Mouse (Mus musculus): ENCODE data around the gene Abca7. TPM values are rescaled to one million over a fixed set of nuclear protein-coding genes. Genes with fewer than 3 reads are reported as not detected.
"Not testable (repeated sequence)": the region's sequence is repeated elsewhere in the genome, so short reads cannot be mapped to it uniquely, and the experiment has no call there.

The Abca7 gene
- polyA plus RNA-seq, 1 experiment from 2014 or later = 6.3 TPM

DNA sequence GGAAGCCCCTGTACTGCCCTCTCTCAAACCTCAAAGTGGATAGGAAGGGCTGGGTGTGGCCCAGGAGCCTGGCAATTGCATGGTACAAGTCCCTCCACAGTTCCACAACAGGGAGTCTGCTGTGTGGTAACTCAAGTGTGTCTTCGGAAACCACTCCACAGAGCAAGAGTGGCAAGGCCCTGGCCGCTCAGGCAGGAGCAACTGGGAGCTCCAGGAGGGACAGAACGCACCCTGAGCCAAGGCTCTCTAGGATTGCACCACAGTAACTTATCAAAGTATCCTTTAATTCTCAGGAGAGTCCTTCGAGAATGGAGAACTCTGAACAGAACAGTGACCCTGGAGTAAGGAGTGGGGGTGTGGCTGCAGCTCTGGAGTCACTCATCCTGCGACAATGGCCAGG is 39.4 kb downstream of the Abca7 start:
- peak overlapping the region; percentile 29; the same call in 1 of the 2 replicates for H3K9ac ChIP-seq (ENCODE audit: low read length)
- no peaks in the 10 kb centered on the region for H3K27me3 ChIP-seq (ENCODE audit: control insufficient read depth, insufficient read depth, low read length)
- H3K27ac ChIP-seq (ENCODE audit: low read length) = 0 out of 2 replicates have a peak overlapping the region, but pooled peaks have one; percentile 22
- no peak for ATAC-seq (ENCODE audit: insufficient read depth, low FRiP score)
- H3K4me1 ChIP-seq (ENCODE audit: control insufficient read depth, insufficient read depth, low read length) = peaks cover 35% of the 10 kb centered on the region
- no peak overlapping the region for H3K4me3 ChIP-seq (replicated peaks; ENCODE audit: low read length)
- WGBS = 92% methylated on average over 5 of the region's 5 CpGs
- H3K4me2 ChIP-seq (ENCODE audit: low read depth, low read length) = no peak overlapping the region
- no peaks in the 10 kb centered on the region for H3K9me3 ChIP-seq (replicated peaks; ENCODE audit: control insufficient read depth, low read length)
- H3K36me3 ChIP-seq (ENCODE audit: control insufficient read depth, insufficient read depth, low read length) = peaks cover 27% of the 10 kb centered on the region

DNA sequence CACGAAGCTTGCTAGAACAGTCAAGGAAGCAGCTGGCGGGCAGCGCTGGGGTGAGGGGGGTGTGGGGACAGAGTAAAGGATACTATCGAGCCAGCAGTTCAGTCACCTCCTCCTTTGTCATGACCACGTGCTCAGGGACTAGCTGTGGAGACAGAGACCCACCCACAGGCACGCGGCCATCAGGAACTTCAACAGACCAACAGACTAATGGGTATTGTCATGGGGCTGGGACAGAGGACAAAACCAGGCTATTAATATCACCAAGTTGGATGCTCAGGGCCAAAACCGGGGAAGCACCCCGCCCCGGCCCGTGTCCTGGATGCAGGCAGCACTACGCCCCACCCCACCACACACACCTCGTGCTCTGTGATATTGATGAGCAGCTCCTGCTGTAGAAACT is 40.5 kb downstream of the Abca7 start:
- Histone ChIP-seq H3K9me3 (replicated peaks; ENCODE audit: control insufficient read depth, low read length) (no peaks in the 10 kb centered on the region), H3K27ac (ENCODE audit: low read length) (no peak overlapping the region), H3K36me3 (ENCODE audit: control insufficient read depth, insufficient read depth, low read length) (peaks cover 27% of the 10 kb centered on the region), H3K27me3 (ENCODE audit: control insufficient read depth, insufficient read depth, low read length) (no peaks in the 10 kb centered on the region), H3K4me1 (ENCODE audit: control insufficient read depth, insufficient read depth, low read length) (peaks cover 35% of the 10 kb centered on the region), H3K4me3 (replicated peaks; ENCODE audit: low read length) (no peak overlapping the region), H3K9ac (ENCODE audit: low read length) (no peak overlapping the region), H3K4me2 (ENCODE audit: low read depth, low read length) (no peak overlapping the region)
- 89% methylated on average over 13 of the region's 13 CpGs for WGBS
- no peak for ATAC-seq (ENCODE audit: insufficient read depth, low FRiP score)

GRCm38 (mm10) chr10:80039559-80039979 is 43.3 kb downstream of the Abca7 start, which contains the start of gene Polr2e:
TSS of gene Polr2e (minus strand) at chr10:80039795.
- under 1% methylated on average over 40 of the region's 40 CpGs for WGBS
- H3K27ac ChIP-seq (ENCODE audit: low read length) = peak within 1 kb of the TSS; percentile 60
- H3K9ac ChIP-seq (ENCODE audit: low read length) = peak within 1 kb of the TSS; percentile 79
- H3K9me3 ChIP-seq (replicated peaks; ENCODE audit: control insufficient read depth, low read length) = no peaks in the 10 kb centered on the region
- peaks cover 14% of the 10 kb centered on the region for H3K4me1 ChIP-seq (ENCODE audit: control insufficient read depth, insufficient read depth, low read length)
- H3K36me3 ChIP-seq (ENCODE audit: control insufficient read depth, insufficient read depth, low read length) = peaks cover 27% of the 10 kb centered on the region
- H3K4me2 ChIP-seq (ENCODE audit: low read depth, low read length) = peak within 1 kb of the TSS; percentile 71
- peak; percentile 97 for ATAC-seq (ENCODE audit: insufficient read depth, low FRiP score)
- peak within 1 kb of the TSS; percentile 96 for H3K4me3 ChIP-seq (replicated peaks; ENCODE audit: low read length)
- H3K27me3 ChIP-seq (ENCODE audit: control insufficient read depth, insufficient read depth, low read length) = no peaks in the 10 kb centered on the region

DNA sequence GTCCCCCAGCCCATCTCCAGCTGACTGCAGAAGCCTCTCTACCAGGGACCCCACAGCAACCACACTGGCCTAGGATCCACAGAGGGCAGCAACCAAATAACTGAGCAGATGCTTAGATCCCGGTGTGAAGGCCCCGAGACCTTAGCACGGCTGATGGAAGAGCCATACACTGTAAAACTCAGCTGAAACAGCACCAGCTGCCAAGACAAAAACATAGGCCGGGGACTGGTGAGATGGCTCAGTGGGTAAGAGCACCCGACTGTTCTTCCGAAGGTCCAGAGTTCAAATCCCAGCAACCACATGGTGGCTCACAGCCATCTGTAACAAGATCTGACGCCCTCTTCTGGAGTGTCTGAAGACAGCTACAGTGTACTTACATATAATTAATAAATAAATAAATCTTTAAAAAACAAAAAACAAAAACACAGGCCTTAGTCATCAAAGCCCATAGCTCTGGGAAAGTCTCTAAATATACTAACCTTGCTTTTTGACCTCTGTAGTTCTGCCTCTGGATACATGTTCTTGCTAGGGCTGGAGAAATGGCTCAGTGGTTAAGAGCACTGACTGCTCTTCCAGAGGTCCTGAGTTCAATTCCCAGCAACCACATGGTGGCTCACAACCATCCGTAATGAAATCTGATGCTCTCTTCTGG is 45.2 kb downstream of the Abca7 start:
- H3K4me2 ChIP-seq (ENCODE audit: low read depth, low read length); H3K27ac ChIP-seq (ENCODE audit: low read length); H3K4me3 ChIP-seq (replicated peaks; ENCODE audit: low read length); ATAC-seq (ENCODE audit: insufficient read depth, low FRiP score); H3K9me3 ChIP-seq (replicated peaks; ENCODE audit: control insufficient read depth, low read length); H3K9ac ChIP-seq (ENCODE audit: low read length); H3K27me3 ChIP-seq (ENCODE audit: control insufficient read depth, insufficient read depth, low read length): not testable (repeated sequence)
- 73% methylated on average over 8 of the region's 8 CpGs for WGBS
- peaks cover 14% of the 10 kb centered on the region for H3K4me1 ChIP-seq (ENCODE audit: control insufficient read depth, insufficient read depth, low read length)
- H3K36me3 ChIP-seq (ENCODE audit: control insufficient read depth, insufficient read depth, low read length) = peaks cover 14% of the 10 kb centered on the region

DNA sequence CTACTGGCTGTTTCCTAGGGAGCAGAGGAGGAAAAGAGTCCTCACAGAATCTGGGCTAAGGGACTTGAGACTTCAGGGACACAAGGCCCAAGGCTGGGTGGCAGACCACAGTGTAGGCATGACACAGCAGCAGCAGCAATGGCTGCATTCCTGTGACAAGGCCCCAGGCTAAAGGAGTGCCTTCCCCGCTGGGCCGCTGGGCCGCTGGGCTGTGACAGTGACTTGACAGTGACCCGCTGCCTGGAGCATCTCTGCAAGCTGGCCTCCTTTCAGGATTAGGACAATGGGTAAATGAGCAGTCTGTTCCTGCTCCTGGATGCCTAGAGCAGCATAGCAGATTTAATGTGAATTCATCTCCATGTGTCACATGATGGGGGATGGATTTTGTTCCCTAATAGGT is 47.8 kb downstream of the Abca7 start:
- no peaks in the 10 kb centered on the region for H3K9me3 ChIP-seq (replicated peaks; ENCODE audit: control insufficient read depth, low read length)
- no peak overlapping the region for H3K27ac ChIP-seq (ENCODE audit: low read length)
- H3K9ac ChIP-seq (ENCODE audit: low read length) = no peak overlapping the region
- peaks cover 12% of the 10 kb centered on the region for H3K4me1 ChIP-seq (ENCODE audit: control insufficient read depth, insufficient read depth, low read length)
- no peak overlapping the region for H3K4me2 ChIP-seq (ENCODE audit: low read depth, low read length)
- H3K4me3 ChIP-seq (replicated peaks; ENCODE audit: low read length) = no peak overlapping the region
- no peaks in the 10 kb centered on the region for H3K36me3 ChIP-seq (ENCODE audit: control insufficient read depth, insufficient read depth, low read length)
- no peak for ATAC-seq (ENCODE audit: insufficient read depth, low FRiP score)
- no peaks in the 10 kb centered on the region for H3K27me3 ChIP-seq (ENCODE audit: control insufficient read depth, insufficient read depth, low read length)
- WGBS = 74% methylated on average over 4 of the region's 4 CpGs

GRCm38 (mm10) chr10:80045364-80045763 is 49.1 kb downstream of the Abca7 start:
- 84% methylated on average over 2 of the region's 4 CpGs for WGBS
- not testable (repeated sequence) for H3K4me2 ChIP-seq (ENCODE audit: low read depth, low read length); H3K4me3 ChIP-seq (replicated peaks; ENCODE audit: low read length); H3K27me3 ChIP-seq (ENCODE audit: control insufficient read depth, insufficient read depth, low read length); H3K4me1 ChIP-seq (ENCODE audit: control insufficient read depth, insufficient read depth, low read length); H3K9me3 ChIP-seq (replicated peaks; ENCODE audit: control insufficient read depth, low read length); ATAC-seq (ENCODE audit: insufficient read depth, low FRiP score); H3K27ac ChIP-seq (ENCODE audit: low read length); H3K36me3 ChIP-seq (ENCODE audit: control insufficient read depth, insufficient read depth, low read length); H3K9ac ChIP-seq (ENCODE audit: low read length)

GRCm38 (mm10) chr10:80045766-80046165 is 49.5 kb downstream of the Abca7 start:
- Histone ChIP-seq H3K4me2 (ENCODE audit: low read depth, low read length) (no peak overlapping the region), H3K36me3 (ENCODE audit: control insufficient read depth, insufficient read depth, low read length) (no peaks in the 10 kb centered on the region), H3K9ac (ENCODE audit: low read length) (no peak overlapping the region), H3K9me3 (replicated peaks; ENCODE audit: control insufficient read depth, low read length) (no peaks in the 10 kb centered on the region), H3K4me3 (replicated peaks; ENCODE audit: low read length) (no peak overlapping the region), H3K4me1 (ENCODE audit: control insufficient read depth, insufficient read depth, low read length) (peaks cover 9% of the 10 kb centered on the region), H3K27me3 (ENCODE audit: control insufficient read depth, insufficient read depth, low read length) (no peaks in the 10 kb centered on the region), H3K27ac (ENCODE audit: low read length) (no peak overlapping the region)
- WGBS = 82% methylated on average over 5 of the region's 5 CpGs
- no peak for ATAC-seq (ENCODE audit: insufficient read depth, low FRiP score)

DNA sequence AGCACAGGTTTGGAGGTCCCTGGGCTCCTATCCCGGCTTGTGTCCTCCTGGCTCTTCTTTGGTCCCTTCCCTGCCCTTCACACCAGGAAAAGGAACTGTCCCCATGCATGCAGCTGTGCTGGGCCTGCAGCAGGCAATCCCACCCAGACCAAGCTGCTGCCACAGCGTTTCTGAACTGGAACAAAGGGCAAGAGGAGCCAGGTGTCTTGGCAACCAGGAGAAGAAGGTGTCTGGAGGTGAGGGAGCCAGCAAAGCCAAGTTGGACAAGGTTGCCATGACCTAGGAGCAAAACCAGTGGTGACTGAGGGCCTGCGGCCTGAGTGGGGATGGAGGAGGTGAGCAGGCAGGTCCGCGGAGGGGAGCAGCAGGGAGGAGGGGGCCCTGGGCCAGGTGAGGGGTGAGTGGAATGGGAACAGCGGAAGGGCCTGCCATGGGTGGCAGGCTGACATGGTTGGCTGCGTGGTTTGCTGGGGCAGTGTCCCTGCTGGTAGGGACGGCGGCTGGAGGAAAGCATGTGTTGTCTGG is 50.8 kb downstream of the Abca7 start, which contains the start of gene Gpx4:
TSS of gene Gpx4 (plus strand) at position 126 of the 525 bp plus-strand sequence.
- H3K27me3 ChIP-seq (ENCODE audit: control insufficient read depth, insufficient read depth, low read length) = no peaks in the 10 kb centered on the region

DNA sequence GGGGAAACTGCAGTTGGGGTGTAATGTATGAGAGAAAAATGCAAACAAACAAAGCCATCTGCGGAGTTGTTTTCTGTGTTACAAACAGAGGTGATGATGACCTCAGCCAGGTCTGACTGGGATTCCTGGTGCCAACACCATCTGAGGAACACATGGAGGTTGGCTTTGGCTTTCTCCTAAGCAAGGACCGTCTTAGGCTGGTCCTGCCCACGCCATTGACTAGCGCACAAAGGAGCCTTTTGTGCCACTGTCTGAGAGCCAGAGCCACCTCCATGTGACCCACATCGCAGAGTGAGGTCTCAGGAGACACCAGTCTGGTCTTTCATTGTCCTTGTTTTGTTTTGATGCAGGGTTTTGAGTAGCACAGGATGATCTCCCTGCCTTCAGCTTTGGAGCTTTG is 52.1 kb downstream of the Abca7 start:
- Histone ChIP-seq H3K9ac (ENCODE audit: low read length) (no peak overlapping the region; the same call in 1 of the 2 replicates), H3K27ac (ENCODE audit: low read length) (peak overlapping the region; percentile 49; the same call in 1 of the 2 replicates), H3K36me3 (ENCODE audit: control insufficient read depth, insufficient read depth, low read length) (no peaks in the 10 kb centered on the region), H3K27me3 (ENCODE audit: control insufficient read depth, insufficient read depth, low read length) (no peaks in the 10 kb centered on the region), H3K4me1 (ENCODE audit: control insufficient read depth, insufficient read depth, low read length) (peaks cover 25% of the 10 kb centered on the region), H3K4me2 (ENCODE audit: low read depth, low read length) (no peak overlapping the region), H3K9me3 (replicated peaks; ENCODE audit: control insufficient read depth, low read length) (no peaks in the 10 kb centered on the region), H3K4me3 (replicated peaks; ENCODE audit: low read length) (no peak overlapping the region)
- ATAC-seq (ENCODE audit: insufficient read depth, low FRiP score) = no peak
- 29% methylated on average over 5 of the region's 5 CpGs for WGBS

More for the DNA sequence above, 50.8 kb downstream of the Abca7 start, which contains the start of gene Gpx4:
- H3K36me3 ChIP-seq (ENCODE audit: control insufficient read depth, insufficient read depth, low read length) = no peaks in the 10 kb centered on the region
- 61% methylated on average over 9 of the region's 9 CpGs for WGBS
- H3K4me2 ChIP-seq (ENCODE audit: low read depth, low read length) = no peak within 1 kb of the TSS
- peaks cover 16% of the 10 kb centered on the region for H3K4me1 ChIP-seq (ENCODE audit: control insufficient read depth, insufficient read depth, low read length)
- H3K9ac ChIP-seq (ENCODE audit: low read length) = peak within 1 kb of the TSS; percentile 3; the same call in 1 of the 2 replicates
- H3K27ac ChIP-seq (ENCODE audit: low read length) = peak within 1 kb of the TSS; percentile 49; the same call in 1 of the 2 replicates
- H3K9me3 ChIP-seq (replicated peaks; ENCODE audit: control insufficient read depth, low read length) = no peaks in the 10 kb centered on the region
- no peak within 1 kb of the TSS for H3K4me3 ChIP-seq (replicated peaks; ENCODE audit: low read length)
- ATAC-seq (ENCODE audit: insufficient read depth, low FRiP score) = no peak
